Mouse (Mus musculus) thymus, adult 2 months (tissue): ENCODE results near the gene Farsb.

Experiments used
- CTCF ChIP-seq: fragments of 200-500 bp; IDR thresholded peaks from 2 replicates; pipeline ENCODE4 v1.5.1; 2012; ENCODE audit warnings: mild to moderate bottlenecking, control low read depth, low read length, moderate library complexity, borderline replicate concordance; ENCODE audit not compliant: control insufficient read depth, poor library complexity, insufficient read depth; ENCODE audit errors: extremely low read depth
- POLR2A ChIP-seq: fragments of 200-500 bp; IDR thresholded peaks from 2 replicates; pipeline ENCODE4 v1.6.1; 2012; ENCODE audit warnings: mild to moderate bottlenecking, low read length, control low read depth, moderate library complexity; ENCODE audit not compliant: control insufficient read depth, poor library complexity, insufficient read depth; ENCODE audit errors: extremely low read depth

DNA sequence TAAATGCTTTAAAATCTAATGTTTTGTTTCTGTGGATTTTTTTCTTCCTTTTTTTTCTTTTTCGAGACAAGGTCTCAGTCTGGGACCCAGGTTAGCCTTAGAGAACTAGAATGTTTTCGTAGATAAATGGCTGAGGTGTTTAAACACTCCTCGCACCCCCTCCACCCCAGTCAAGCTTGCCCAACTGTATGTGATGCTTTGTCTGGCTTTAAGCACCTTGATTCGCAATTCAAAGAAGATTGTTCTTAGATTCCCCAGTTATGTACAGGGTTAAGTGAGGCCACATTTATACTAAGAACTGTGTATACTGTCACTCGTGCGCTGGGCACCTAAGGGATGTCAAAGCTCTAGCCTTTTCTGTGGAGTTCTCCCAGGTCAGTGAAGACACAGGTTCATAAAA lies 68.4 kb downstream of the Farsb start:
- TF ChIP-seq CTCF = no peak
- TF ChIP-seq POLR2A = no peak
